Mouse (Mus musculus) ES-Bruce4 (cell line): ENCODE measurements around the gene Spz1.

Experiments used
- CTCF ChIP-seq: IDR thresholded peaks from one replicate; pipeline ENCODE4 v1.8.1; 2011; ENCODE audit warnings: low read depth, low read length
- EP300 ChIP-seq: IDR thresholded peaks from 2 replicates; pipeline ENCODE4 v1.6.1; 2011; ENCODE audit warnings: low read depth, low read length; ENCODE audit not compliant: insufficient read depth
- POLR2A ChIP-seq: IDR thresholded peaks from one replicate; pipeline ENCODE4 v1.8.1; 2011; ENCODE audit warnings: low read length; ENCODE audit not compliant: insufficient read depth

DNA sequence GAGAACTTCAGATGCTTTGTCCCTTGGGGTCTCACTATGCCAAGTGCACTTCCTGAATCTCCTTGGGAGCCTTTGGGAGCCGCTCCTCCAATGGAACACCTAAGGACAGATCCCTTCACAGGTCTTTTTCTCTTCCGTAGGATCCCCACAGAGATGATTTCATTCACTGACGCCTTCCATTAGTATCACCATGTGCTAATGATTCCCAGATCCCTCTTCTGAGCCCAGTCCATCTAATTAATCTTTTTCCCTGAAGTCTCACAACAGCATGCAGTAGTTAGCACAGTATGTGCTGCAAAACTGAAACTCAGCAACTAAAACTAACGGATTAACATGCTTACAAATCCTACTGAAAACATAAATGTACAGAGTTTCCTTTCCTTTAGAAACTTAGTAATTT, 36.8 kb downstream of the Spz1 start:
- no peak for TF ChIP-seq CTCF
- TF ChIP-seq POLR2A, result no peak
- no peak for TF ChIP-seq EP300
